Mouse (Mus musculus) olfactory bulb, adult 2 months (tissue): ENCODE results near the gene Naa38. TPM values are rescaled to one million over a fixed set of nuclear protein-coding genes. Genes with fewer than 3 reads are reported as not detected.

Experiments used
- H3K27ac ChIP-seq: fragments of 200-500 bp; 2 replicates; pipeline ENCODE4 v1.5.1; 2012; ENCODE audit warnings: low read depth, low read length; ENCODE audit not compliant: insufficient read depth
- H3K4me1 ChIP-seq: fragments of 200-500 bp; 2 replicates; pipeline ENCODE4 v1.6.1; 2012; ENCODE audit warnings: low read length; ENCODE audit not compliant: control insufficient read depth, insufficient read depth
- H3K4me3 ChIP-seq: fragments of 200-500 bp; 2 replicates; pipeline ENCODE4 v1.5.1; 2012; ENCODE audit warnings: mild to moderate bottlenecking, low read depth, low read length, moderate library complexity; ENCODE audit not compliant: insufficient read depth
- CTCF ChIP-seq: fragments of 200-500 bp; IDR thresholded peaks from 2 replicates; pipeline ENCODE4 v1.5.1; 2012; ENCODE audit warnings: low read depth, mild to moderate bottlenecking, low read length, moderate library complexity; ENCODE audit not compliant: insufficient read depth
- POLR2A ChIP-seq: fragments of 200-500 bp; IDR thresholded peaks from 2 replicates; pipeline ENCODE4 v1.6.1; 2012; ENCODE audit warnings: mild to moderate bottlenecking, low read depth, low read length, moderate library complexity; ENCODE audit not compliant: insufficient read depth
- WGBS: fragments of 180-500 bp; shearing (Covaris S2); methylation state at CpG from one replicate; pipeline ENCODE4 v1.1.7; 2018; 5-methylcytosine and 5-hydroxymethylcytosine counted together
- polyA plus RNA-seq: library from polyadenylated mRNA; stranded (reverse); fragments of >200 nt; gene quantifications from 2 replicates; pipeline ENCODE4 v1.2.4, GENCODE M21; 2012; ENCODE audit warnings: low replicate concordance; ENCODE audit not compliant: missing spikeins, insufficient read depth, insufficient read length

The Naa38 gene
- polyA plus RNA-seq, 1 experiment: not detected

GRCm38 (mm10) chr11:69371601-69372000, 23.7 kb upstream of the Naa38 start:
- 35% methylated on average over 12 of the region's 12 CpGs for WGBS
- Histone ChIP-seq H3K27ac (peak overlapping the region; percentile 10; the same call in 1 of the 2 replicates), H3K4me1 (peaks cover 19% of the 10 kb centered on the region), H3K4me3 (no peak overlapping the region)
- TF ChIP-seq CTCF: no peak
- TF ChIP-seq POLR2A: no peak

- WGBS: 39% methylated on average over 12 of the region's 12 CpGs
- Histone ChIP-seq H3K4me1 (peaks cover 19% of the 10 kb centered on the region), H3K27ac (peak overlapping the region; percentile 10; the same call in 1 of the 2 replicates), H3K4me3 (no peak overlapping the region)
- no peak for TF ChIP-seq POLR2A
- TF ChIP-seq CTCF: no peak
These were observed 23.1 kb upstream of the Naa38 start for GRCm38 (mm10) chr11:69372056-69372779.

GRCm38 (mm10) chr11:69372780-69373170, 22.5 kb upstream of the Naa38 start:
- Histone ChIP-seq H3K27ac (no peak overlapping the region), H3K4me3 (no peak overlapping the region), H3K4me1 (peaks cover 18% of the 10 kb centered on the region)
- WGBS: 62% methylated on average over 3 of the region's 3 CpGs
- no peak for TF ChIP-seq CTCF

GRCm38 (mm10) chr11:69373223-69373965, 21.9 kb upstream of the Naa38 start:
- TF ChIP-seq POLR2A (no peak), CTCF (no peak)
- H3K4me1 ChIP-seq: peaks cover 16% of the 10 kb centered on the region
- 93% methylated on average over 16 of the region's 16 CpGs for WGBS
- H3K27ac ChIP-seq: no peak overlapping the region
- H3K4me3 ChIP-seq: no peak overlapping the region

GRCm38 (mm10) chr11:69375646-69376045, 19.6 kb upstream of the Naa38 start:
- Histone ChIP-seq H3K27ac (no peak overlapping the region), H3K4me1 (peaks cover 16% of the 10 kb centered on the region), H3K4me3 (no peak overlapping the region)
- TF ChIP-seq POLR2A (no peak), CTCF (no peak)
- WGBS: 70% methylated on average over 4 of the region's 4 CpGs

GRCm38 (mm10) chr11:69377766-69378165, 17.5 kb upstream of the Naa38 start:
- WGBS: 66% methylated on average over 3 of the region's 3 CpGs
- no peak for TF ChIP-seq POLR2A
- TF ChIP-seq CTCF: no peak
- Histone ChIP-seq H3K4me3 (no peak overlapping the region), H3K27ac (no peak overlapping the region), H3K4me1 (peaks cover 12% of the 10 kb centered on the region)

GRCm38 (mm10) chr11:69379600-69379999, 15.7 kb upstream of the Naa38 start:
- H3K27ac ChIP-seq: no peak overlapping the region
- TF ChIP-seq CTCF (no peak), POLR2A (no peak)
- peaks cover 16% of the 10 kb centered on the region for H3K4me1 ChIP-seq
- 94% methylated on average over 3 of the region's 3 CpGs for WGBS
- H3K4me3 ChIP-seq: no peak overlapping the region

GRCm38 (mm10) chr11:69381356-69381755, 13.9 kb upstream of the Naa38 start:
- H3K4me1 ChIP-seq: peaks cover 16% of the 10 kb centered on the region
- H3K4me3 ChIP-seq: no peak overlapping the region
- 61% methylated on average over 6 of the region's 6 CpGs for WGBS
- TF ChIP-seq CTCF (no peak), POLR2A (no peak)
- peak overlapping the region; percentile 52 for H3K27ac ChIP-seq

DNA sequence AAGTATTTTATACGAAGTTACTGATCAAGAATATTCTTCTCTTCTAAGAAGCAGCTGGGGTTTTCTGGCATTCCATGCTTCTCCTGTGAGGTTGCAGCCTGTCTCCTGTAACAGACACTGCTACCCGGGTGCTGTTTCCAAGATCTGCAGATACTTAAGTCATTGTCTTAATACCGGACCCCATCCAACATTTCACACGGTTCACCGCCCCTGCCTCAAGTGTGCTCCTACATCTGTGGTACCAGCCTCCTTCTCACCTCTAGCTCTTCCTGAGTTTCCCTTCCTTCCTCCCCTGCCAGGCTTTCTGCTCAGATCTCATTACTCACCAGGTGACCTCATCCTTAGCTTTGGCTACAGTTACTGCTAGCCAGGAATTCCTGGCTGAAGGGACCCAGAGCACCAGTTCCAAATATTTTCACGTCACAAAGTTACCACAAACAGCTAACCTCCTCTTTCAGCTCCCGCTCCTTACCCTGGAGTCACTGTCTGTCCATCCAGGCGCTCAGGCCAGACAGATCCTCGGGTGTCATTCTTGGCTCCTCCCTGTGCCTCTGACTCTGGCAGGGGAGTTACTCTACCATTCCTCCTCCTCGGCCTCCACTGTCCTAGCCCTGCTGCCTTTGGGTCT, 12.7 kb upstream of the Naa38 start:
- peak overlapping the region; percentile 57 for H3K27ac ChIP-seq
- WGBS: 41% methylated on average over 10 of the region's 10 CpGs
- no peak overlapping the region for H3K4me3 ChIP-seq
- H3K4me1 ChIP-seq: peaks cover 16% of the 10 kb centered on the region
- TF ChIP-seq POLR2A: no peak
- no peak for TF ChIP-seq CTCF
